Mouse (Mus musculus) testis, postnatal 10 days (tissue): ENCODE measurements around the gene Cdh23.

Experiments used
- DNase-seq: peaks from one replicate; pipeline ENCODE4 v3.0.0; 2021; ENCODE audit warnings: low spot score

The Cdh23 gene

GRCm38 (mm10) chr10:60335021-60335420 is 361.3 kb downstream of the Cdh23 start:
- no peak for DNase-seq

- no peak for DNase-seq
Measured at GRCm38 (mm10) chr10:60334583-60334982, 361.7 kb downstream of the Cdh23 start.

DNA sequence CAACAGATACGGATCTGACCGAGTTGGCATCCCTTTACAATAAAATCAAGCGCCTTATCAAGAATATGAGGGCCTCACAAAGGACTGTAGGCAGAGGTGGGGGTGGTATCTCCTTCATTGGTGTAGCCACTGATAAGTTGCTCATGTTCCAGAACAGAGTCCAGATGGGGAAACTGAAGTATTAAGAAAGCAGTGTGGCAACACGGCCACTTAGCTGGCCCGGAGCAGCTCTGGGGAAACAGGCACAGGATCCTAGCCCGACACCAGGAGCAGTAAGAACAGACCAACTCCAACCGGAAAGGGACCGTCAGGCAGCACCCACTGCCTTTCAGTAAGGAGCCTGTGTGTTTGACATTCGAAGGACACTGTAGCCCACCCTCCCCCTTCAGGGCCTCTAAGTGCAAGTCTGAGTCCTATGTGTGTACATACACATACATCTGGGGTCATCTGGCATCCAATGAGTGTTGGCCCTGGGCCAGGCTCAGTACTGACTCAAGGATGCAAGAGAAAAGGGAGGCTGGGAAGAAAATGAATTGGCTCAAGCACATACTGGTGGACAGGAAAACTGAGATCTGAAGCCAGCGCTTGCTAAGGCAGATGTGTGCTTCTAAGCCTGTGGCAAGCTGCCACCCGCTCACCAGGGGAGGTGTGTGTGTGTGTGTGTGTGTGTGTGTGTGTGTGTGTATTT is 367.2 kb downstream of the Cdh23 start:
- peak; percentile 61 for DNase-seq

GRCm38 (mm10) chr10:60316166-60316565 is 380.1 kb downstream of the Cdh23 start:
- DNase-seq: no peak

- DNase-seq: no peak
Measured at GRCm38 (mm10) chr10:60313606-60314005, 382.7 kb downstream of the Cdh23 start.

DNA sequence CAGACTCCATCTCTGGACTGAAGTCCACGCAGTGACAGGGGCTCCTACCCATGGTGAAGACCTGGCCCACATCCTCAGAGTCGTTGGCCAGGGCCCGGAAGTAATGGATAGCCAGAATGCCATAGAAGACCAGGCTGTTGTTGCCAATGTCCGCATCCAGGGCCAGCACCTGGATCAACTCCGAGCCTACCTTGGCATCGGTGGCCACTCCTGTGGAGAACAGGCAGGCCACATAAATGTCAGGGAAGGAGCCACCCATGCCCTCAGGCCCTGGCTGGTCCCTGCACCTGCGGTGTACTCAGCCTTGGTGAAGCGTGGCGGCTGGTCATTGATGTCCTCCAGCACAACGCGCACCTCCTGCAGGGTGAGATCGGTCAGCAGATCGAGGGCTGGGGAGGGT is 385.7 kb downstream of the Cdh23 start:
- DNase-seq: no peak

GRCm38 (mm10) chr10:60304854-60305628 is 391.2 kb downstream of the Cdh23 start:
- DNase-seq: peak; percentile 73

GRCm38 (mm10) chr10:60303419-60303818 is 392.9 kb downstream of the Cdh23 start:
- no peak for DNase-seq

GRCm38 (mm10) chr10:60299636-60300035 is 396.7 kb downstream of the Cdh23 start:
- DNase-seq: peak; percentile 42

- no peak for DNase-seq
Measured at GRCm38 (mm10) chr10:60296027-60296426, 400.3 kb downstream of the Cdh23 start.

GRCm38 (mm10) chr10:60295356-60295755 is 400.9 kb downstream of the Cdh23 start:
- DNase-seq: no peak

- no peak for DNase-seq
Measured at GRCm38 (mm10) chr10:60294621-60295020, 401.7 kb downstream of the Cdh23 start.

GRCm38 (mm10) chr10:60292209-60292608 is 404.1 kb downstream of the Cdh23 start:
- no peak for DNase-seq

DNA sequence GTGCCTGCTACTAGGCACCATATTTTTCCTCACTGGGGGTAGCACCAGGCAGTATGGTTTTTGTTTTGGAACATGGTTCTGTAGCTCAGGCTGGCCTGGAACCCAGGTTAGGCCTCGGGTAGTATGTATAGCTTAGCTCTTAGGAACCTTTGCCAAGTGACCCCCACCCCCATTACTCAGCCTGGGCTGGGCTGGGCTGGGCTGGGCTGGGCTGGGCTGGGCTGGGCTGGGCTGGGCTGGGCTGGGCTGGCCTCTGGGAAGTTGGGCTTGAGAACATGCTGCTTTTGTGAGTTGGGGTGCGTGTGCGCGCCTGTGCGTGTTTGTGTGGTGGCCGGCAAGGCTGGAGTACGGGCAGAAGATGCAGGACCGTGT is 405.6 kb downstream of the Cdh23 start:
- no peak for DNase-seq

- no peak for DNase-seq
Measured at GRCm38 (mm10) chr10:60290026-60290738, 406.1 kb downstream of the Cdh23 start.

DNA sequence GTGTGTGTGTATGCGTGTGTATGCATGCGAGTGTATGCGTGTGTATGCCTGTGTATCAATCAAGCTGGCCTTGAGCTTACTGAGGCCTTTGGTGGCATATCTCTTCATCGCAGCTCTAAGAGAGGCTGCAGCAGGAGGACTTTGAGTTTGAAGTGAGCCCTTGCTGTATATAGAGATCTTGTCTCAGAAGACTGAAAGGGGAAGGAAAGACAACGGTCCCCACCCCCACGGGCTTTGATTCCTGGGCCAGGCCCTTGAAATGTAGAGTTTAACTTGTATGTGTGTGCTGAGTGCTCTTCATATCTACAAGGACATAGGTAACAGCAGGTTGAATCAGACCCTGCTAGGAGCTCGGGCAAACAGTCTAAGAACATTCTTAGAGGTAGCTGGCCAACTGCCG is 407.1 kb downstream of the Cdh23 start:
- DNase-seq: no peak

DNA sequence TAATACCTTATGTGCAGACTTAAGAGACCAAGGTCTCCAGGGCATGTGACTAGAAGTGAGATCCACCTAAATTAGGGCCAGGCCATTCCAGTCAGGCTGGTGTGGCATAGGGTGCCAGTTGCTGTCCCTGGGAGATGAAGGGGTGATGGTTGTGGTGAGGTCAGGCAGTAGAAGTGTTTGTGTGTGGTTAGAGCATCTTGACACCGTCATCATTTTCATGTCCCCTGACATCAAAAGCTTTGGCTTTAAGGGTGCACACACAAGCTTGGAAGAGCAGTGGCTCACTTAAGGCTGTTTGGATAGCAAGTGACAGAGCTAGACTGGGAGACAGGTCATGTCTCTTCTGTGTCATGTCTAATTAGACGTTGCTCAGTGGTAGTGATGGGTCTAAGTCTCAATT is 408.6 kb downstream of the Cdh23 start:
- no peak for DNase-seq

- DNase-seq: no peak
Measured at GRCm38 (mm10) chr10:60287161-60287560, 409.1 kb downstream of the Cdh23 start.

DNA sequence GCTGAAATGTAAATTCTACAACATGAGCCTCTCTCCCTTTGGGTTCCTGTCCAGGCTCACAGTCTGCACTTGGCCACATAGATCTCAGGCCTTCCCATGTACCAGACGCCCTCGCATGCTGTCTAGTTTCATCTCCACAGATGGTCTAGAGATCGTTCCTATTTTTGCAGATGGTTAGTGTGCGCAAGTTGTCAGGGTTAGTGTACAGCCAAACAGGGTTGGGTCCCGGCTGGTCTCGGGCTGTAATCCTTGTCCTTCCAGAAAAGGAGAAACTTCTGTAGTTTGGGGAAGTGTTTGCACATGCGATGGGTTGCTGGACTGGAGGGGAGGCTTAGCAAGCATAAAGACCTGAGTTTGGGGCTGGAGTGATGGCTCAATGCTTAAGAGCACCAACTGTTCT is 409.7 kb downstream of the Cdh23 start:
- no peak for DNase-seq

- DNase-seq: peak; percentile 72
Measured at GRCm38 (mm10) chr10:60285676-60286372, 410.5 kb downstream of the Cdh23 start.

DNA sequence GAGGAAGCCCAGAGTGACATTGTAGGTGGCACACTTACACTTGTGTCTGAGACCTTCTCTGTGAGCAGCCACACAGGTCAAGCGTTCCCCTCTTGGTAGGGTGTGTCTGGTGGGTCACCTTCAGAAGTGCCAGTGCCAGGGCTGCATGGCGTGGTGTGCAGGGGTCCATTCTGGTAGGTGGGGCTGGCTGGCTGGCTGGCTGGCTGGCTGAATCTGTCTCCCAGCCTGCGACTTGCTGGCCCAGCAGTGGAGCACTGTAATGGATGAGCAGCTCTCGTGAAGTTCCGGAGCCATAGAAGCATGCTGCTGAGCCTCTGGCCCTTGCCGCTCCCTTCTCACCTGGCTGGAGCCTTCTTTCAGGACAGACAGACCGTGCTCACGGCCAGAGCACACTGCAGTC is 411.1 kb downstream of the Cdh23 start:
- DNase-seq: no peak

DNA sequence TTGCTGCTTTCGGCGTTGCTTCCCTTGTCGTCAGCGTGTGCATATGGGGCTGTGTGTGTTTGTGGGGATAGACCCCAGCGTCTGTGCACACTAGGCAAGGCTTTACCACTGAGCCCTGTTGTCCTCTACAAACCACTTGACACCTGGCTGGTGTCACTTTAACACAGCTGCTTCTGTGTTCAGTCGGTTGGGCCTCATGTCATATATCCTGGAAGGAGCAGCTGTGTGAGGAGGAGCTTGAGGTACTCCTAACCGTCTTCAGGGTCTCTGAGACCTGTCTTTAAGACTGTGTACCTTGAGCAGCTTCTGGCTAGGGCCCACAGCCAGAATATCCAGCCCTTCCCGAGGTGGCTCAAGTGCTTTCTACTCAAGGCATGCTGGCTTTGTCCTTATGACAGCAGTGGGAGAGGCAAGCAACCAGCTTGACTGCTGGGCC is 411.6 kb downstream of the Cdh23 start:
- DNase-seq: no peak
